9 mouse cellular contexts compared by ENCODE assay signal in the genomic region with DNA sequence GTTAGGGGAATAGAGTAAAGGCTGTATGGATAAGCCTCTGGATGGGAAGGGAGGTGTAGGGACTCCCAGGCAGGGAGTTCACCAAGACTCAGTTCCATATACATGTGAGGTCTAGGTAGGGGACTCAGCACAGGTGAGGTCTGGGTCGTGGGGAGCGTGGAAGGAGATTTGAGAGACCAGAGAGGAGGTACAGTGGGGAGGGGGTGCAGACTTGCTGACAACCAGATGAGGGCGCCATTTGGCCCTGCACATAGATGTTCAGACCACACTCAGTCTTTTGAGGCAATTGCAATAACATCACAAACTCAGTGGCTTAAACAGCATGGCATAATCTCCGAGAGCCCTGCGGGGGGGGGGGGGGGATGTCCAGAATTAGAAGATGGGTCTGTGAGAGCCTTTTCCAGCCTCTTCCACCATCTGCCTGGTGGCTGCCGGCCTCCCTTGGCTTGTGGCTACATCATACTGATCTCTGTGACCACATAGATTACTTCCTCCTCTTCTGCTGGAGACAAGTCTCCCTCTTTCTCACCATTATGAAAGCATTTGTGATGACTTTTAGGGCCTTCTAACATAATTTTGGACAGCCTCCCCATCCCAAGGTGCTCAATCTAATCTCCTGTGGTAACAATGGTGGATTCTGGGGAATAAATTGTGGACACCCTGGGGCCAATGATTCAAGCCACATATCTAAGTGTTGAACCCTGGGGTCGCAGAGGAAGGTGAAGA.
DNase-seq lines count a peak whose midpoint lies in the region; ATAC-seq and TF ChIP-seq lines count a peak whose summit lies in the region.
"Had no signal": no experiment of that assay in that cellular context is flagged by ENCODE, and none has a peak within 500 bp of the region (broad histone marks: within the 10 kb centered on the region; RNA-seq: fewer than 3 reads in every experiment).

No protein-coding gene starts in this region.

- H3K4me1 ChIP-seq in embryonic facial prominence, embryonic 15.5 days, result peaks cover 13% of the 10 kb centered on the region
- H3K4me1 ChIP-seq in embryonic facial prominence, embryonic 10.5 days, result peaks cover 17% of the 10 kb centered on the region
- no peaks in the 10 kb centered on the region for H3K4me1 ChIP-seq in kidney, postnatal 0 days (replicated peaks; ENCODE audit: insufficient read depth, low read length)
- no peaks in the 10 kb centered on the region for H3K4me1 ChIP-seq in kidney, embryonic 14.5 days (ENCODE audit: control insufficient read depth, insufficient read depth, low read length)

- H3K4me2 ChIP-seq in embryonic facial prominence, embryonic 15.5 days (replicated peaks), result no peak overlapping the region
- H3K4me2 ChIP-seq in kidney, postnatal 0 days (ENCODE audit: low read length), result no peak overlapping the region
- H3K4me2 ChIP-seq in kidney, embryonic 14.5 days (replicated peaks; ENCODE audit: low read depth, low read length), result no peak overlapping the region

- no peak overlapping the region for H3K27ac ChIP-seq in embryonic facial prominence, embryonic 15.5 days (replicated peaks)
- H3K27ac ChIP-seq in embryonic facial prominence, embryonic 10.5 days (replicated peaks), result no peak overlapping the region
- H3K27ac ChIP-seq in kidney, postnatal 0 days, result no peak overlapping the region
- no peak overlapping the region for H3K27ac ChIP-seq in kidney, embryonic 14.5 days (ENCODE audit: low read depth, low read length)

- H3K27me3 ChIP-seq in embryonic facial prominence, embryonic 15.5 days, result no peaks in the 10 kb centered on the region
- H3K27me3 ChIP-seq in embryonic facial prominence, embryonic 10.5 days (replicated peaks; ENCODE audit: low read depth, poor library complexity, severe bottlenecking), result no peaks in the 10 kb centered on the region
- no peaks in the 10 kb centered on the region for H3K27me3 ChIP-seq in kidney, postnatal 0 days (ENCODE audit: insufficient read depth, low read length)
- H3K27me3 ChIP-seq in kidney, embryonic 14.5 days (ENCODE audit: control insufficient read depth, insufficient read depth, low read length), result no peaks in the 10 kb centered on the region

- H3K36me3 ChIP-seq in embryonic facial prominence, embryonic 15.5 days, result no peaks in the 10 kb centered on the region
- no peaks in the 10 kb centered on the region for H3K36me3 ChIP-seq in embryonic facial prominence, embryonic 10.5 days (replicated peaks)
- H3K36me3 ChIP-seq in kidney, postnatal 0 days (ENCODE audit: insufficient read depth, low read length), result no peaks in the 10 kb centered on the region
- no peaks in the 10 kb centered on the region for H3K36me3 ChIP-seq in kidney, embryonic 14.5 days (ENCODE audit: control insufficient read depth, insufficient read depth, low read length)

- H3K4me3 ChIP-seq in embryonic facial prominence, embryonic 15.5 days (replicated peaks), result no peak overlapping the region
- no peak overlapping the region for H3K4me3 ChIP-seq in embryonic facial prominence, embryonic 10.5 days
- H3K4me3 ChIP-seq in kidney, postnatal 0 days (replicated peaks; ENCODE audit: low read depth, low read length), result no peak overlapping the region
- H3K4me3 ChIP-seq in kidney, embryonic 14.5 days (ENCODE audit: low read length), result no peak overlapping the region

- DNase-seq in embryonic facial prominence, embryonic 10.5 days (ENCODE audit: low spot score), result no peak
- peak; percentile 16 for DNase-seq in kidney, postnatal 0 days (ENCODE audit: low spot score)
- peak; percentile 2 for DNase-seq in thymus, postnatal 25 days
- DNase-seq in thymus, postnatal 14 days, result no peak
- peak; percentile 67 for DNase-seq in testis, postnatal 10 days (ENCODE audit: low spot score)
- no peak for DNase-seq in kidney, postnatal 10 days

- peak; percentile 17; the same call in 1 of the 2 replicates for ATAC-seq in embryonic facial prominence, embryonic 15.5 days (ENCODE audit: insufficient number of reproducible peaks, low FRiP score, low TSS enrichment, low read depth)
- peak; percentile 33; the same call in 1 of the 2 replicates for ATAC-seq in kidney, postnatal 0 days (replicated peaks; ENCODE audit: low FRiP score, low read depth)
- ATAC-seq in kidney, embryonic 14.5 days (ENCODE audit: low FRiP score, low TSS enrichment), result no peak; the same call in 1 of the 2 replicates
- ATAC-seq: midbrain, embryonic 16.5 days had no signal

- peak; percentile 39; the same call in 1 of the 2 replicates for TF ChIP-seq CTCF in kidney, postnatal 0 days (IDR thresholded peaks at IDR 0.05; ENCODE audit: low read depth)

- H3K9ac ChIP-seq in embryonic facial prominence, embryonic 15.5 days, result no peak overlapping the region
- H3K9ac ChIP-seq in kidney, postnatal 0 days (ENCODE audit: low read depth, low read length), result no peak overlapping the region
- no peak overlapping the region for H3K9ac ChIP-seq in kidney, embryonic 14.5 days (ENCODE audit: low read depth, low read length)

- no peaks in the 10 kb centered on the region for H3K9me3 ChIP-seq in embryonic facial prominence, embryonic 15.5 days (replicated peaks)
- no peaks in the 10 kb centered on the region for H3K9me3 ChIP-seq in embryonic facial prominence, embryonic 10.5 days
- no peaks in the 10 kb centered on the region for H3K9me3 ChIP-seq in kidney, postnatal 0 days (replicated peaks; ENCODE audit: low read length)
- H3K9me3 ChIP-seq in kidney, embryonic 14.5 days (ENCODE audit: control insufficient read depth, low read length), result no peaks in the 10 kb centered on the region

- 60% methylated on average over 6 of the region's 7 CpGs for WGBS in embryonic facial prominence, embryonic 15.5 days
- 61% methylated on average over 7 of the region's 7 CpGs for WGBS in embryonic facial prominence, embryonic 10.5 days
- 77% methylated on average over 6 of the region's 7 CpGs for WGBS in kidney, postnatal 0 days
- WGBS in kidney, embryonic 14.5 days, result 65% methylated on average over 6 of the region's 7 CpGs

Comparison
In these comparisons a context has a peak if more than half of its experiments do, and no peak if none do; other contexts are left out.
1. DNase-seq: peak in kidney, postnatal 0 days (single experiment), thymus, postnatal 25 days (single experiment) and testis, postnatal 10 days (single experiment); none in embryonic facial prominence, embryonic 10.5 days (single experiment), thymus, postnatal 14 days (single experiment) and kidney, postnatal 10 days (single experiment).